Mouse (Mus musculus) forebrain, embryonic 10.5 days (tissue): ENCODE measurements around the gene Agbl2. TPM values are rescaled to one million over a fixed set of nuclear protein-coding genes. Genes with fewer than 3 reads are reported as not detected.

ENCODE experiments used
- polyA plus RNA-seq: library from polyadenylated mRNA; unstranded; fragments of >200 nt; fragmentation: Nextera tagmentation; extraction: Ambion mirVana; gene quantifications from 2 replicates; pipeline ENCODE4 v1.2.1, GENCODE M21; 2016

The Agbl2 gene
- polyA plus RNA-seq, 1 experiment from 2014 or later, result 0.58 TPM

Other genes starting within 250 kb of the Agbl2 start
- 1.9 and 2.1 TPM in 2 replicates for gene Ptprj, start 202.1 kb upstream of the Agbl2 start, polyA plus RNA-seq
- gene Nup160, start 105.5 kb upstream of the Agbl2 start, polyA plus RNA-seq, result 64.7 and 75.7 TPM in 2 replicates
- 109 and 118 TPM in 2 replicates for gene Fnbp4, start 37.4 kb upstream of the Agbl2 start, polyA plus RNA-seq
- 245 and 249 TPM in 2 replicates for gene Mtch2, start 64.4 kb downstream of the Agbl2 start, polyA plus RNA-seq
- gene C1qtnf4, start 103.1 kb downstream of the Agbl2 start, polyA plus RNA-seq, result 3.1 and 3.4 TPM in 2 replicates
- 59.1 and 61.4 TPM in 2 replicates for gene Kbtbd4, start 122.0 kb downstream of the Agbl2 start, polyA plus RNA-seq
- gene Ndufs3, start 122.1 kb downstream of the Agbl2 start, polyA plus RNA-seq, result 201 and 203 TPM in 2 replicates
- 156 and 161 TPM in 2 replicates for gene Celf1, start 157.7 kb downstream of the Agbl2 start, polyA plus RNA-seq